Mouse (Mus musculus) left cerebral cortex, adult 9 months (tissue): ENCODE measurements at regions not wholly inside any gene's neighbourhood (a gene's known extent, or its start where the extent isn't known, plus 50 kb on each side); places are given as distances from the start of the nearest gene placed in this dataset.
"Not testable (repeated sequence)": the region's sequence is repeated elsewhere in the genome, so short reads cannot be mapped to it uniquely, and the experiment has no call there.

Source experiments
- DNase-seq, 2 experiments: peaks; one replicate each; pipeline ENCODE4 v3.0.0; 2022; ENCODE audit warnings: low spot score in 2 of 2

DNA sequence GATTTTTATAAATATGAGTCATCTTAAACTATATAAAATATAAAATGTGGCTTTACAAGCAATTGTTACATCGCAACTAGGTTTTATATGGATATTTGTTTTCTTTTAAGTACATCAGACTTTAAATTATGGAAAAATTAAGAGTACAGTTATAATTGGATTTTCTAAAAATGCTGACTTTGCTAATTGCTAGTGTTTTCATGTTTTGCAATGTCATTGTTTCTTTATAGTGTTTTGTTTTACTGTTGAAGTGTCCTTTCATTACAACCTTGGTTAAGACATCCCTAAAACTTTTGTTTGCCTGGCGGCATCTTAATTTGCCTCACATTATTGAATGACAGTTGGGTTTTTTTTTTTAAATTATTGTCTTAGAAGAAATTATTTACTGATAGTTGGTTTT, 1634.0 kb downstream of the Diaph2 start:
- DNase-seq: no peak

DNA sequence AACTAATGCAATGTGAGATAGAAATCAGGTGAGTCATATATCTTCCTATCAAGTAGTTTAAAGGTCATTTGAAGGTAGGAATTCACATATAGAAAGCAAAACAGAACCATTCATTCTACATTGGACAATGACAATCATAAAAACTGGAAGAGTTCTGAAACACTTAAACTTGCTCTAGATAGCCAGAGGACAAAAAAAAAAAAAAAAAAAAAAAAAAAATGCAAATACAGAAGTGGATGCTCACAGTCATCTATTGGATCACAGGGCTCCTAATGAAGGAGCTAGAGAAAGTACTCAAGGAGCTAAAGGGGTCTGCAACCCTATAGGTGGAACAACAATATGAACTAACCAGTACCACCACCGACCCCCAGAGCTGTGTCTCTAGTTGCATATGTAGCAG, 1652.6 kb downstream of the Diaph2 start:
- DNase-seq: no peak

DNA sequence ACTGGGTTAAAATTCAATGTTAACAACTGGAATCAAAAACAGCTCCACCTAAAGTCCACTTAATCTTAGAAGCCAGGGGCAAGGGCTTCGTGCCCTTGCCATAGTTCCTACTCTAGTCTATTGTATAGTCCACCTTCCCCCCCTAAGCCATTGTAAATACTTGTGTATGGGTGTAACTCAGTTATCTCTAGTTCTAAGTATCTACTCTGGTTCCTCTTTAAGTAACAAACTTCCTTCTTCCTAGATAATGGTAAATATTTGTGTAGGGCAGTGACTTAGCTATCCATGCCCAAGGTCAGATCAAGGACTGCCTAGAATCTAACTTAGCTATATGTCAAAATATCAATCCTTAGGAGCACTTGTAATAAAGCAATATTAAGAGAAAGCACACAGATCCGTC, 1653.3 kb downstream of the Diaph2 start:
- not testable (repeated sequence) for DNase-seq

DNA sequence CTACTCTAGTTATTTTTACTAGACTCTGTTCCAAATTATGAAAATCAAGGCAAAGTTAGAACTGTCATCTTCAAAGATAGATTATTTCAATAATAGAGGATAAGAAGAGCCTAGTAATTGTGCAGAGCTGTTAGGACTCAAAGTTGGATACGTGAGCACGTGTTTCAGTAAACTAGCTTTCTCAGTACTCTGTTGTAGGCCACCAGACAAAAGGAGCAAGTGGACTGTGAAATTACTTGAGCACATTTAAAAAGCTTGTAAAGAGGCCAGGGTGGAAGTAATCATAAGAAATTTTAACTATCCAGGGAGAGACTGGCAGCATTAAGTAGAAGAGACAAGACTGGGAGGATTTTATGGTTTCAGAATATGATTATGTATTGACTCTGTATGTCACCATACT, 1657.1 kb downstream of the Diaph2 start:
- DNase-seq: no peak

DNA sequence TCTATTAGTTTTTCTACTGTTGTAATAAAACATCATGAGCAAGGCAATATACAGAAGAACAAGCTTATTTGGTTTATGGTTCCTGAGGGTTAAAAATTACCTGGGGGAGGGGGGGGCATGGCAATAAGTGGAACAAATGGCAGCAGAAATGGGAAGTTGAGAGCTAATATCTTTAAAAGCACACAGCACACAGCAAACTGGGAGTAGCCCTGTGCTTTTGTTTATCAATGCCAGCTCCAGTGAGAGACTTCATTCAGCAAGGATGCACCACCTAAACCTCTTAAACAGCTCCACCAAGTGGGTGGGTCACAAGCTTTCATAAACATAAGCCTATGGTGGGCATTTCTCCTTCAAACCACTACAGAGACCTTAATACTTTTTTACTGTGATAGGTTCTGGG, 1661.0 kb downstream of the Diaph2 start:
- DNase-seq: no peak

DNA sequence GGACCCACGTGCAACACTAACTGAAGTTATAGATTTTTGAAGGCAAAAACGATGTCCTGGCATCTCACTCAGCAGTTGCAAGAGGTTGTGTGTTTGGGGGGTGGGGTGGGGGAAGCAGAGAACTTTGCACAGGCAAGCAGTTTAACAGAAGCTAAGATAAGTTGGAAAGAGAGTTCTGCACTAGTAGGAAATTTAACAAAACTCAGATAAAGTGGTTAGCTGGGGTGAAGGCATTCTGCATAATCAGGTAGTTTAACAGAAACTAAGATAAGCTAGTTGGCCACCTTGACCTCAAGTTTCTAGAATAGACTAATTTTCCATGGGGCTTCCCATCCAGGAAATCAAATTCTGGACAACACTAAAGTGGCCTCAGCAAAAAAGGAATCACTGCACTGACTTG, 1672.6 kb downstream of the Diaph2 start:
- DNase-seq: no peak

DNA sequence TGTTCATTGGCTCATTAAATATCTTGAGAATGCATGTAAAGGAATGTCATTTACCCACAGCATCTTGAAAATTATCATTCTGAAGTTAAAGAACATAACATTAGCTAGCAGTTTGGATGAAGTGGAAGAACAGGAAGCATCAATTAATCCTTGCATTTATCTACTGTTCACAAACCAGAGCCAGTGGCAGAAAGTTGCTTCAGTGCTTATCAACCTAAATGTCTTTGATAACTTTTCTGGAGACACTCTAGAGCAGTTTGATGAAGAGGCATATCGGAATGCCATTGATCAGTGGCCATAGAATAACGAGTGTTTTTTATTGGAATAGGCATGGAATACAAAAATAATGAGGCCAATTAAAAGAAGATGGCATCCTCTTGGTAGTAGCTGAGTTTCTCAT, 1673.3 kb downstream of the Diaph2 start:
- no peak for DNase-seq

DNA sequence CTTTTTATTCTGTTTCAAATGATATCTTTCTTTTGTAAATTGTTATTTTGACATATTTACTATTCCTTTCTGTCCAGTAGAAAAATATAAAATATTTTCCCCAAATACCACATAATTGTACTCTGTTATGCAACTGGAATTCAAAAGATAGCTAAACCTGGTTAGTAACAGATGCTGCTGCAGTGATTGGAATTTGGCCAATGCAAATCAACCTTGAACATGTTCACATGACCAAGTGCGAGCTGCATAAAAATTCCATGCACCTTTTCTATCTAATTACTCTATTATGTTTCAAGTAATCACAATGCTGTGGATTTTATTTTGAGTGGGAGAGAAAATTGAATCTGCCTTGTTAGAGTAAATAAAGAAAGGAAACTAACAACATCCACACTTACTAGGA, 1684.6 kb downstream of the Diaph2 start:
- DNase-seq: peak in 1 of 2 experiments; percentile 4

DNA sequence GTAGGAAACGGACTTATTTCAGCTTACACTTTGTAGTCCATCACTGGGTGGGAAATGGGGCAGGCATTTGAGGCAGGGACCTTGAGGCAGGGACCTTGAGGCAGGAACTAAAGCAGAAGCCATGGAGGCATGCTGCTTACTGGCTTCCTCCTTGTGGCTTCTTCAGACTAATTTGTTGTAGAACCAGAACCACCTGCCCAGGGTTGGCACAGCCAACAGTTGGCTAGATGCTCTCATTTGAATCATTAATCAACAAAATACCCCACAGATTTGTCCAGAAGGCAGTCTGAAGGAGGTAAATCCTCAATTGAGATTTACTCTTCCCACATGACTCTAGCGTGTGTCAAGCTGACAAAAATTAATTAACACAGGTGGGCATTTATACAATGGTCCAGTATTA, 1703.3 kb downstream of the Diaph2 start:
- DNase-seq: no peak

DNA sequence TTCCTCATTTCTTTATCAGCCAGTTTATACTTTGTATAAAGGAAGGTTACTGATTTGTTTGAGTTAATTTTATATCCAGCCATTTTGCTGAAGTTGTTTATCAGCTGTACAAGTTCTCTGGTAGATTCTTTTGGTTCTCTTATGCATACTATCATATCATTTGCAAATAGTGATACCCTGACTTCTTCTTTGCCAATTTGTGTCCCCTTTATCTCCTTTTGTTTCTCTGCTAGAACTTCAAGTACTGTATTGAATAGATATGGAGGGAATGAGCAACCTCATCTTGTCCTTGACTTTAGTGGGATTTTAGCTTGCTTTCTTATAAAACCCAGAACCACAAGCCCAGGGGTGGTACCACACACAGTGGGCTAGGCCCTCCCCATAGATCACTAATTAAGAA, 1711.1 kb downstream of the Diaph2 start:
- no peak for DNase-seq

DNA sequence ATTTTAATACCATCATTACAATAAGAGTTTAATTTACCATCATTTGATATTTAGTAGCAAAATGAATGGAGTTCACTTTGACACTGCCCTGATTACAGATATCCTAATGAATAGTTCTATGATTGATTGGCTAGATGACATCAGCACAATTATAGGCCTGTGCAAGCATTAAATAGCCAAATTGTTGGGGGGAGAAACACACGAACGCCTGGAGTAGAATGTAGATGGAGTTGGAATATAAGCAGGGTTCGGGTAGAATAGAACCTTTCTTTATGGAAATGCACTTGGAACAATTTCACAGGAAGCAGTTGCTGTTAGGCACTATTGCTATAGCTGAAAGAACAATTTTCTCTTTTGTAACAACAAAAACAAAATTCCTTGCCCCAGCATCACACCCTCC, 1739.8 kb downstream of the Diaph2 start:
- DNase-seq: no peak

DNA sequence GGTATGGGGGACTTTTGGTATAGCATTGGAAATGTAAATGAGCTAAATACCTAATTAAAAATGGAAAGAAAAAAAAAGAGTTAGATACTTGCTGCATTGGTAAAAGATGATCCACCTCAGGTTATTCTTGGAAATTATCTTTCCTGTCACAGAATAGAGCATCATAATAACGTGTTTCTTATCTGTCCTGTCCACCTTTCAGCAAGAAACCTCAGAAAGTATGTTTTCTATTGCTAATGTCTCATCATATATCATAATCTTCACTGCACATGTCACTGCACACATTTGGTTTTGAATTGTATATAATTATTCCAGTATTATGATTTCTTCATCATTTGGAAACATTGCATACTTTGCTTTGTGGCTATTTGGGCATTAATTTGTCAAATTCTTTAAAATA, 1751.9 kb downstream of the Diaph2 start:
- DNase-seq: no peak

DNA sequence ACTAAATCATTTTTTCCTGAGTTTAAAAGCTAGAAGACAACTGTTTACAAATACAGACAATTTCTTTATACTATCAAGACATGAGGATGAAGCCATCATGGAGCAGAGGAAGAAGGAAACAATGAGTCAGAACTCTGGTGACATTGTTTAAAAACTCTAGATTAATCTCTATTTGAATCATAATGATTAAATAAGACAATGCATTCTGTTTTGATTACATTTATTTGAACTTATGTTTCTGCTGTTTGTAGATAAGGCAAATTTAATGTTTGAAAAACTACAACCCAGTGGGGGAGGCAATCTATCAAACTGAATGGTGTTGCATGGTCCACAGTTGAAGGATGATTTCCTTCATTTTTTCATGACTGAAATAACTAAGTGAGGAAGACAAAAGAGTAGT, 1757.3 kb downstream of the Diaph2 start:
- no peak for DNase-seq
